8 mouse cellular contexts compared by ENCODE assay signal in genomic region chr12:80577049-80577448, GRCm38 (mm10). TPM values are rescaled to one million over a fixed set of nuclear protein-coding genes. Genes with fewer than 3 reads are reported as not detected.
DNase-seq lines count a peak whose midpoint lies in the region; ATAC-seq and TF ChIP-seq lines count a peak whose summit lies in the region.

No protein-coding gene starts in this region.

- no peaks in the 10 kb centered on the region for H3K27me3 ChIP-seq in heart, postnatal 0 days (ENCODE audit: control insufficient read depth, insufficient read depth, low read length)
- H3K27me3 ChIP-seq in heart, embryonic 12.5 days (replicated peaks): no peaks in the 10 kb centered on the region; the same call in 1 of the 2 replicates

- no peak overlapping the region for H3K9ac ChIP-seq in heart, postnatal 0 days (replicated peaks; ENCODE audit: low read depth, low read length)
- H3K9ac ChIP-seq in heart, embryonic 12.5 days: no peak overlapping the region

- TF ChIP-seq CTCF in heart, postnatal 0 days (IDR thresholded peaks at IDR 0.05; ENCODE audit: low read depth): peak; percentile 65

- H3K4me3 ChIP-seq in heart, postnatal 0 days (ENCODE audit: low read depth, low read length): no peak overlapping the region
- no peak overlapping the region for H3K4me3 ChIP-seq in heart, embryonic 12.5 days

- no peak for DNase-seq in heart, postnatal 0 days (ENCODE audit: low spot score)
- DNase-seq in ovary, postnatal 14 days (ENCODE audit: low spot score): peak; percentile 36
- no peak for DNase-seq in ovary, postnatal 10 days (ENCODE audit: low spot score)
- peak; percentile 39 to 65 for DNase-seq in adrenal gland, postnatal 36 days
- peak; percentile 46 for DNase-seq in induced T-regulatory cell, adult 2 months (ENCODE audit: low read depth)
- no peak for DNase-seq in frontal cortex, postnatal 14 days (ENCODE audit: low spot score in 2 of 2)
- DNase-seq in layer of hippocampus, postnatal 14 days (ENCODE audit: low spot score in 2 of 2): no peak

- ATAC-seq in heart, postnatal 0 days (ENCODE audit: insufficient read depth, low read depth): no peak
- ATAC-seq in heart, embryonic 12.5 days (ENCODE audit: insufficient number of reproducible peaks, low FRiP score): no peak

- peaks cover 11% of the 10 kb centered on the region; the same call in 1 of the 2 replicates for H3K4me1 ChIP-seq in heart, postnatal 0 days (ENCODE audit: control insufficient read depth, insufficient read depth)
- H3K4me1 ChIP-seq in heart, embryonic 12.5 days (replicated peaks): peaks cover 22% of the 10 kb centered on the region

- H3K9me3 ChIP-seq in heart, postnatal 0 days (replicated peaks; ENCODE audit: control insufficient read depth, low read length): no peaks in the 10 kb centered on the region
- no peaks in the 10 kb centered on the region for H3K9me3 ChIP-seq in heart, embryonic 12.5 days (replicated peaks)

- H3K4me2 ChIP-seq in heart, postnatal 0 days (ENCODE audit: low read depth, low read length): no peak overlapping the region
- H3K4me2 ChIP-seq in heart, embryonic 12.5 days: no peak overlapping the region

- 77% methylated on average over 5 of the region's 5 CpGs for WGBS in heart, postnatal 0 days
- 73% methylated on average over 5 of the region's 5 CpGs for WGBS in heart, embryonic 12.5 days

- no peak for TF ChIP-seq EP300 in heart, postnatal 0 days (IDR thresholded peaks at IDR 0.05; ENCODE audit: low read depth)

- H3K27ac ChIP-seq in heart, postnatal 0 days (ENCODE audit: low read depth): no peak overlapping the region
- H3K27ac ChIP-seq in heart, embryonic 12.5 days (ENCODE audit: poor library complexity, severe bottlenecking): no peak overlapping the region

- H3K36me3 ChIP-seq in heart, postnatal 0 days (replicated peaks; ENCODE audit: control insufficient read depth, insufficient read depth, low read length): no peaks in the 10 kb centered on the region
- no peaks in the 10 kb centered on the region for H3K36me3 ChIP-seq in heart, embryonic 12.5 days

RNA-seq across cellular contexts. Expression of gene Galnt16, which starts 59.0 kb away (rescaled TPM):
- total RNA-seq in heart, postnatal 0 days (2014; rRNA removed; ENCODE audit: low replicate concordance): 4.1 and 12.1 TPM in 2 replicates
- 3.5 and 3.9 TPM in 2 replicates for polyA plus RNA-seq in heart, postnatal 0 days (2015; fragmentation: Nextera tagmentation; extraction: Ambion mirVana)
- polyA plus RNA-seq in heart, embryonic 12.5 days (2016; fragmentation: Nextera tagmentation; extraction: Ambion mirVana): 2.1 and 2.2 TPM in 2 replicates
- total RNA-seq in adrenal gland, postnatal 36 days (2021): 1 to 10 TPM; 7.1 to 8.8 TPM
- 100 to 1,000 TPM; 126 to 127 TPM for total RNA-seq in layer of hippocampus, postnatal 14 days (2021)

Comparison
In these comparisons a context has a peak if more than half of its experiments do, and no peak if none do; other contexts are left out.
1. DNase-seq: peak in ovary, postnatal 14 days (single experiment), adrenal gland, postnatal 36 days (2 of 2) and induced T-regulatory cell, adult 2 months (single experiment); none in heart, postnatal 0 days (single experiment), ovary, postnatal 10 days (single experiment), frontal cortex, postnatal 14 days (0 of 2) and layer of hippocampus, postnatal 14 days (0 of 2).